Mouse (Mus musculus) megakaryocyte-erythroid progenitor cell, adult 5-6 weeks (primary cell): ENCODE measurements around the gene Iqgap3. TPM values are rescaled to one million over a fixed set of nuclear protein-coding genes. Genes with fewer than 3 reads are reported as not detected.

ENCODE experiments used
- ATAC-seq: replicated peaks from 2 replicates; pipeline ENCODE4 v1.8.0; 2016; ENCODE audit warnings: mild to moderate bottlenecking, inconsistent platforms; ENCODE audit not compliant: severe bottlenecking, poor library complexity, low FRiP score, low TSS enrichment
- total RNA-seq, 2 experiments: library from RNA; stranded (forward) in 1 of 2; stranded (reverse) in 1 of 2; fragments of 200-1000, 215-1000 nt in 1 of 2; fragments of >200 nt in 1 of 2; fragmentation: Nextera tagmentation in 1 of 2; gene quantifications; 2 replicates each; pipeline ENCODE4 v1.2.3; 2014 to 2017

Gene Iqgap3
- total RNA-seq (2014; fragmentation: Nextera tagmentation) (9.7 and 16.0 TPM in 2 replicates), total RNA-seq (2017) (6.6 and 15.2 TPM in 2 replicates)

DNA sequence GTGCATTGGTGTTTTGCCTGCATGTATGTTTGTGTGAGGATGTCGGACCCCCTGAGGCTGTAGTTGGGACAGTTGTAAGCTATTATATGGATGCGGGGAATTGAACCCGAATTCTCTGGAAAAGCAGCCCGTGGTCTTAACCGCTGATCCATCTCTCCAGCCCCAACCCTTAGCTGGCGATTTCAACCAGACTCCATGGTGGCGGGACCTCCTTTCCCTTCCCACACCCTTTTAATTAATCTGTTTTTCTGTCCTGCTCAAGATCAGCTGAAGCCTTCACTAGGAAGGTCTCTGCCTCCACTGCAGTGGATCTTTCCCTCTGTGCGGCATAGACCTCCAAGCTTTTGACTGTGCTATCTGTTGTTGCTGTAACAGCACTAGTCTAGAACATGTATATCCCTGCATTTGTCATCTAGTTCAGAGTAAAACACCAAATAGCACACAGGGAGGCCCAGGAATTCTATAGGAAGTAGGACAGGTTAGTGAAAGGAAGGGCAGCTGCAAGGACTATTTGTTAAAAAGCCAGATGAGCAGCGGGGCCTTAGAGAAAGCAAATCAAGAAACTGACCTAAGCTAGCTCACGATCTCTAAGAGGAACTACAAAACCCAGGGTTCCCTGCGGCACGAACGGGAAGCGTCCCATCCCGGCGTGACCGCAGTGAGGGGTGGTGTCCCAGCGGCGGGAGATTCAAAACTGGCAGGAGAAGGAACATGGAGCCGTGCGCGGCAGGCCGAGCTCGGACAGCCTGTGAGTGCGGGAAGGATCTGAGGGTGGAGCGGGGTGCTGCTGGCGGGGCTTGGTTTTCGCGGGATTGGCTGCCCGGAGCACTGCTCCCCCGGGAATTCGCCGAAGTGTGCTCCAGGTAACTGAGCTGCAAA, at the start of gene Iqgap3:
Iqgap3 (plus strand) TSS at position 627 of the 879 bp plus-strand sequence.
- ATAC-seq = peak; percentile 92

DNA sequence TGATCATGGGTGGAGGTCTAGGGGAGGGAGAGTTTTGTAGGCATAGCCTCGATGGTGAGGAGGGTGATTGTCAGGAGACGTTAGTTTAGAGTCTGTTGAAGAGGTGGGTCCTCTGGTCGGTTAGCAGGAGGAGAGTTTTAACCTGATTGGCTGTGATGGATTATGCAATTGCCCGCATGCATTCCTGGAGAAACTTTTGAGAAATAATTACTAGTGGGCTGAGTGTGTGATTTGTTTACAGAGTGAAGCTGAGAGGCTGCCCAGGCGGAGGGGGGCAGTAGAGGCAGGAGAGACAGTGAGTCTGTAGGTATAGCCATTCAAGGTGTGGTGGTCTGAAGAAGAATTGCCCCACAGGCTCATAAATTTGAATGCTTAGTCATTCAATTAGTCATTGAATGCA, 48.3 kb upstream of the Iqgap3 start:
- no peak for ATAC-seq

DNA sequence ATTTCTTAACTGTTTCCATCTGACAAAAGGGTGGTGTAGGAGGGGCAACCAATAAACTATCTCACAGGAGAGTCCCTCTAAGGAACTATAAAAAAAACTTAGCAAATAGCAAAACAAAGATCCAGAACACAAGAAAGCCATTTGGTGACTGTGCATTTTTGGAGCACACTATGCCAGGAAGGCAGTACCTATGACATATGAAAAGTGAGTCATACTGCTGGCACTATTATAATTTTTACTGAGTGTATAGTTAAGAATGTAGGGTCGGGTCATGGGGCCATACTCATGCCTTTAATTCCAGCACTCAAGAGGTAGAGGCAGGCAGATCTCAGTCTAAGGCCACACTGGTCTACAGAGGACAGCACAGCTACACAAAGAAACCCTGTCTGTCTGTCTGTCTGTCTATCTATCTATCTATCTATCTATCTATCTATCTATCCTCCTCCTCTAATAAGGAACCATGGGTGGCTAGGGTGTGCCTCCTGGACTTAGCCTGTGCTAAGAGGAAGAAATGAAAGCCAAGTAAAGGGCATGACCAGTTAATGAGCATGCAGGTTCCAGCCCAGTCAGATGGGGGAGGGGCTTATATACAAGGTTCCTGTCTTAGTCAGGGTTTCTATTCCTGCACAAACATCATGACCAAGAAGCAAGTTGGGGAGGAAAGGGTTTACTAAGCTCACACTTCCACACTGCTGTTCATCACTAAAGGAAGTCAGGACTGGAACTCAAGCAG, 46.0 kb upstream of the Iqgap3 start:
- ATAC-seq = no peak

DNA sequence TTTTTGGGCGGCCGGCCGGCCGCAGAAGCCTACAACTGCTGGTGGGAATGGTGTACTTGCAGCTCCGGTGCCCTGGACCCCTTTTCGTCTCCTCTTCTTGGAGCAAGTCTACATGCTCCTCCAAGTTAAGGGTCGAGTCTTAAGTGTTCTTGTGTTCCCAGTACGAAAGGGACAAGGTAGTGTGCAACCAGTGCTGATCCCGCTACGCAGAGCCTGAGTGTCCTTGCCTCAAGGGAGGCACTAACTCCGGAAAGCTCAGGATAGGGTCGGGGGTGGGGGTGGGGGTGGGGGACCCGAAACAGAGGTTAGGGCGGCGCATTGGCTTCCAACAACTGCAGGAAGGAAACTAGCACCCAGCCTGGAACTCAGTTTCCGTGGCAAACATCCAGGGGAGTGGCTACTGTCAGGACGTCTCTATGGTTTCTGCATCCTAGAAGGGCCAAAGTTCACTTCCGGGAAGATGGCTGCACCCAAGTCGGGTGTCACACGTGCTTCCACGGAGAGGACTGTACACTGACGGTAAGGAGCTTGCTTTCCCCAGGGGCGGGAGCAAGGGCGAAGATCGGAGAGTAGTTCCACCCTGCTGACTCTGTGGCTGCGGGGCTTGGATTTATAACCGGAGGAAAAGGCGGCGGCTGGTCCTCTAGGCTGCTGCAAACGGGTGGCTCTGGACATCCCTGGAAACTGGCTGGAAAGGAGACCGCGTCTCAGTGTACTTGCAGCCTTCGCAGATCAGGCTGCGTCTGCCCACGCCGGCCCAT, 38.9 kb upstream of the Iqgap3 start, which contains the start of gene Gpatch4:
Gpatch4 (plus strand) TSS at position 448 of the 761 bp plus-strand sequence.
- ATAC-seq = peak; percentile 99

- no peak for ATAC-seq
These were observed 32.2 kb upstream of the Iqgap3 start for GRCm38 (mm10) chr3:88049532-88049931.

GRCm38 (mm10) chr3:88057030-88057429, 24.7 kb upstream of the Iqgap3 start:
- no peak for ATAC-seq

GRCm38 (mm10) chr3:88057902-88058696, 23.7 kb upstream of the Iqgap3 start, which contains the start of gene Naxe:
Gene Naxe, minus strand, starts transcription at chr3:88058495.
- peak; percentile 85 for ATAC-seq

DNA sequence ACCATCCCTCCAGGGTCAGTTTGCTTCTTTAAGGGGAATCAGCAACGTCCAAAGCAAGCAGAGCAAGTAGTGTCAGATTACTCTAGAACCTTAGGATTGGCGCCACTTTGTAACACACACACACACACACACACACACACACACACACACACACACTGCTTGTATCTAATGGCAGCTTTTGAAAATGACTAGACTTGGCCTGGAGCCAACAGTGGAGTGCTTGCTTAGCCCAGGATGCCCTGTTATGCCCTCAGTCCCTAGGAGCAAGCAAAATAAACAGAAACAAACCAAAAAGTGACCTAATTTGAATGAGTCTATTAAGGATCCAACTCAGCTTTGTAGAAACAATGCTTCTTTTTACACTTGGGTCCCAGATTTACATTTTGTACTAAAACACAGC, 13.4 kb upstream of the Iqgap3 start:
- no peak for ATAC-seq

DNA sequence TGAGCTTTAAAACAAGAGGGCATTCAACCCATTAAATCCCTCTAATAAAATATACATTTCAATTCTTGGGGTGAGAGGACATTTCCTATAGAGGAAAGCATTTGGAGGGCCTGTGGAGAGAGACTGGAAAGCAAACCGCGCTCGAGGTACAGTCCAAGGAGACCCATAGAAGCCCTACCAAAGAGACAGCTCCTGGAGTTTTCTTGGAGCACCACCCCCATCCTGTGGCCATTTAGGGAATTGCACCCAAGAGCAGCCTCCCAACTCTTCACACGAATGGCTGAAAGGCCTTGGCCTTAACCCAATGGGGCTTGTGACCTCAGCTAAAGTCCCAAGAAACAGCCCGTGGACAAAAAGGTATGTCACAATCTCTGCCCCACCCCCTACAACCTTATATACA, 10.0 kb upstream of the Iqgap3 start:
- ATAC-seq = peak; percentile 81; the same call in 1 of the 2 replicates

GRCm38 (mm10) chr3:88073631-88074030, 8.1 kb upstream of the Iqgap3 start:
- no peak for ATAC-seq

DNA sequence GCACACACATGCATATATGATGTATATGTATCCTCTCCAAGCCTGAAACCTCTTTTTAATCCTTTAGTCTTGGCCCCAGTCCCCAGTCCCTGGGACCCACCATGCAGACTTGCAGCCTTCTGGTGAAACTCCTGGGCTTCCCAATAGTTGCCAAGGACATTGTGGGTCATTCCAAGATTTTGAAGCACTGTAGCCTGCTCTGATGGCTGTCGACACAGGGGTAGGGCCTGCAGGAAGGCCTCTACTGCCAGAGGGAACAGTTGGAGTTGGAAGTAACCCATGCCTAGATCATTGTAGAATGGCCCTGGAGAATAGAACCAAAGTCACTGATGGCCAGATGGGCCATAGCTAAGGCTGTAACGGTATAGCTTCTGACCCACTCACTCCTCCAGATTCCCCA, 7.4 kb upstream of the Iqgap3 start:
- no peak for ATAC-seq

GRCm38 (mm10) chr3:88074766-88075165, 7.0 kb upstream of the Iqgap3 start:
- ATAC-seq = no peak

DNA sequence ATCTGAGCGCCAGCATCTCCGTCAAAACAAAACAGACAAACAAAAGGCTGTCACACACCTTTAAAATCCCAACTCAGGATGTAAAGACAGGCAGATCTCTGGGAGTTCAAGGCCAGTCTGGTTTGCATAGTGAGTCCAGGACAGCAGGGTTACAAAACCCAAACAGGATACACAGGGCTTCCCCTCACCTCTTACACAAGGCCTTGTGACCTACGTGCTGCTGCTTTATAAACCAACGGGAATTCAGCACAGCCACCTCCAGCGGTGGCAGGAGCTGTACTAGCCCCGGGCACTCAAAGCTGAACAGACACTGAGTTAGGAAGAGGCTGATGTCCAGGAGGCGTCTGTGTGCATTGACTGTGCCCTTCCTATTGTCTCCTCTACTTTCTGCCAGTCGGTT, 4.3 kb upstream of the Iqgap3 start:
- no peak for ATAC-seq

DNA sequence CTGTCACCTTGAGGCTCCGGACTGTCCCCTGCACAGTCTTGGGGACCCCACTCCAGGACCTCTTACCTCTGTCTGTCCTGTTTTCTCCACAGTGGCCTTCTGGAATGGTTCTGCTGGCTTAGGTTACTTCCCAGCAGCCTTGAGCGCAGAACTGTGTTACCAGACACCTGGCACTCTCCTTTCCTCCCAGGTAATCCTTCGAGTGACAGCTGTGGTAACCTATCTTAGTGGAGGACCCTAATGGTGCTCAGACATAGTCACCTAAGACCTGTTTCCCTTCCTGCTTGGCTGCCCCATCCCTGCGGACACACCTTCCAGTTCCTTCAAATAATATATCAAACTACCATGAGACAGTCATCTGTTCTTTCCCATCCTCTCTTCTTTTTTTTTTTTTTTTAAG, 3.6 kb upstream of the Iqgap3 start, which contains the start of gene Ttc24:
Ttc24 (minus strand) TSS at position 101 of the 400 bp plus-strand sequence.
- no peak for ATAC-seq

- ATAC-seq = peak; percentile 27; the same call in 1 of the 2 replicates
These were observed 450 bp downstream of the Iqgap3 start for GRCm38 (mm10) chr3:88082224-88082618.

DNA sequence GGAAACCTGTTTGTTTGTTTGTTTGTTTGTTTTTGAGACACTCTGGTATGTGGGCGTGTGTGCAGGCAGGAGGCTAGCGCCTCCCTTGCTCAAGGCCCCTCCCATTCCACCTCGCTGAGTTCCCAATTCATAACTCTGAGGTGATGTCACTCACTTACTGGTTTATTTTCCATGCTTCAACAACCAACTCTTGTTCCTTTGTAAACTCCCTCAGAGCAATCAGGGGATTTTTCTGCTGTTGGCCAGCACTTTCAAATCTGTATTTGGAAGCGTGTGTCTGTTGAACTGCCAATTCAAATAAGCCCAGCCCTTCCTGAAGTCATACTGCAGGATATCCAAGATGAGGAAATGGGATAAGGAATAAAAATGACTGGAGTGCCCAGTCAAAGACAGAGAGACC, 892 bp downstream of the Iqgap3 start:
- ATAC-seq = peak; percentile 78

DNA sequence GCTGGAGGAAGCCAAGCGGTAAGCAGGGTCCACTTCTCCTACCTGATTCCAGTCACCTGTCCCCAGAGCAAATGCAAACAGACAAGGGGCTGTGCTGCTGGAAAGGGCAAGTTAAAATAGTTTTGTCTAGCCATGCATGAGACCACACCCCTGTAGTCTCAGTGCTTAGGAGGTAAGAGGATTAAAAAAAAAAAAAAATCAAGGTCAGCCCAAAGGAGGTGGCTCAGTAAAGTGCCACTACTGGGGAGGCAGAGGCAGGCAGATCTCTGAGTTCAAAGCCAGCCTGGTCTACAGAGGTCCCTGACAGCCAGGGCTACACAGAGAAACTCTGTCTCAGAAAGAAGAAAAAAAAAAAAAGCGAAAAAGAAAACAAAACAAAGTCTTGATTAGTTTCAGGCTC, 2.2 kb downstream of the Iqgap3 start:
- no peak for ATAC-seq

GRCm38 (mm10) chr3:88085459-88085858, 3.7 kb downstream of the Iqgap3 start:
- ATAC-seq = no peak

GRCm38 (mm10) chr3:88087688-88088087, 5.9 kb downstream of the Iqgap3 start:
- ATAC-seq = no peak
